Mouse (Mus musculus): ENCODE measurements at regions not wholly inside any gene's neighbourhood (a gene's known extent, or its start where the extent isn't known, plus 50 kb on each side); places are given as distances from the start of the nearest gene placed in this dataset.

- no peak for DNase-seq (ENCODE audit: low spot score)
These were observed 199.3 kb upstream of the Cited2 start for GRCm38 (mm10) chr10:17523558-17524328.

- no peak for DNase-seq (ENCODE audit: low spot score)
These were observed 195.8 kb upstream of the Cited2 start for GRCm38 (mm10) chr10:17527151-17527737.

GRCm38 (mm10) chr10:17528116-17528515 lies 194.9 kb upstream of the Cited2 start:
- DNase-seq (ENCODE audit: low spot score) = no peak

GRCm38 (mm10) chr10:17528846-17529245 lies 194.2 kb upstream of the Cited2 start:
- no peak for DNase-seq (ENCODE audit: low spot score)

- no peak for DNase-seq (ENCODE audit: low spot score)
These were observed 193.0 kb upstream of the Cited2 start for GRCm38 (mm10) chr10:17529851-17530509.

GRCm38 (mm10) chr10:17531021-17531420 lies 192.0 kb upstream of the Cited2 start:
- no peak for DNase-seq (ENCODE audit: low spot score)

- no peak for DNase-seq (ENCODE audit: low spot score)
These were observed 184.0 kb upstream of the Cited2 start for GRCm38 (mm10) chr10:17538944-17539533.

- DNase-seq (ENCODE audit: low spot score) = no peak
These were observed 182.3 kb upstream of the Cited2 start for GRCm38 (mm10) chr10:17540404-17541375.

GRCm38 (mm10) chr10:17542104-17542846 lies 180.7 kb upstream of the Cited2 start:
- no peak for DNase-seq (ENCODE audit: low spot score)

- DNase-seq (ENCODE audit: low spot score) = no peak
These were observed 180.1 kb upstream of the Cited2 start for GRCm38 (mm10) chr10:17542847-17543421.

GRCm38 (mm10) chr10:17545291-17545690 lies 177.7 kb upstream of the Cited2 start:
- no peak for DNase-seq (ENCODE audit: low spot score)

- DNase-seq (ENCODE audit: low spot score) = no peak
These were observed 175.0 kb upstream of the Cited2 start for GRCm38 (mm10) chr10:17547986-17548385.

GRCm38 (mm10) chr10:17548629-17549580 lies 174.1 kb upstream of the Cited2 start:
- no peak for DNase-seq (ENCODE audit: low spot score)

- no peak for DNase-seq (ENCODE audit: low spot score)
These were observed 173.0 kb upstream of the Cited2 start for GRCm38 (mm10) chr10:17549711-17550637.

- DNase-seq (ENCODE audit: low spot score) = no peak
These were observed 172.4 kb upstream of the Cited2 start for GRCm38 (mm10) chr10:17550638-17551013.

GRCm38 (mm10) chr10:17551869-17552268 lies 171.1 kb upstream of the Cited2 start:
- no peak for DNase-seq (ENCODE audit: low spot score)

GRCm38 (mm10) chr10:17552277-17552676 lies 170.7 kb upstream of the Cited2 start:
- DNase-seq (ENCODE audit: low spot score) = no peak

GRCm38 (mm10) chr10:17556391-17556790 lies 166.6 kb upstream of the Cited2 start:
- no peak for DNase-seq (ENCODE audit: low spot score)

All from urinary bladder, postnatal 25 days (tissue).